Mouse (Mus musculus) embryonic facial prominence, embryonic 13.5 days (tissue): ENCODE measurements around the gene Akap9. TPM values are rescaled to one million over a fixed set of nuclear protein-coding genes. Genes with fewer than 3 reads are reported as not detected.

Experiments used
- ATAC-seq: fragments of 200-750 bp; cut with Nextera tagmentation; 2 replicates; pipeline ENCODE4 v1.8.0; 2017; ENCODE audit warnings: low read depth; ENCODE audit not compliant: insufficient number of reproducible peaks, insufficient read depth, low FRiP score, low TSS enrichment
- H3K27ac ChIP-seq: fragments of 300-500 bp; sonication (generic); 2 replicates; pipeline ENCODE4 v1.5.1; 2015; ENCODE audit warnings: moderate library complexity, mild to moderate bottlenecking, inconsistent platforms
- H3K27me3 ChIP-seq: fragments of 300-500 bp; sonication (generic); 2 replicates; pipeline ENCODE4 v1.6.1; 2015; ENCODE audit warnings: mild to moderate bottlenecking, inconsistent platforms
- H3K36me3 ChIP-seq: fragments of 300-500 bp; sonication (generic); 2 replicates; pipeline ENCODE4 v1.6.1; 2015; ENCODE audit warnings: mild to moderate bottlenecking, inconsistent platforms
- H3K4me1 ChIP-seq: fragments of 300-500 bp; sonication (generic); 2 replicates; pipeline ENCODE4 v1.6.1; 2015; ENCODE audit warnings: inconsistent platforms
- H3K4me2 ChIP-seq: fragments of 300-500 bp; sonication (generic); 2 replicates; pipeline ENCODE4 v1.6.1; 2015; ENCODE audit warnings: moderate library complexity, mild to moderate bottlenecking, inconsistent platforms
- H3K4me3 ChIP-seq: fragments of 300-500 bp; sonication (generic); 2 replicates; pipeline ENCODE4 v1.5.1; 2015; ENCODE audit warnings: mild to moderate bottlenecking, inconsistent platforms
- H3K9ac ChIP-seq: fragments of 300-500 bp; sonication (generic); 2 replicates; pipeline ENCODE4 v1.6.1; 2015; ENCODE audit warnings: mild to moderate bottlenecking, inconsistent platforms
- H3K9me3 ChIP-seq: fragments of 300-500 bp; sonication (generic); 2 replicates; pipeline ENCODE4 v1.6.1; 2016; ENCODE audit warnings: inconsistent platforms
- WGBS: fragments of 180-500 bp; shearing (Covaris S2); methylation state at CpG from one replicate; pipeline ENCODE4 v1.1.7; 2015; ENCODE audit warnings: mixed read lengths; 5-methylcytosine and 5-hydroxymethylcytosine counted together
- polyA plus RNA-seq: library from polyadenylated mRNA; unstranded; fragments of >200 nt; fragmentation: Nextera tagmentation; extraction: Ambion mirVana; gene quantifications from 2 replicates; pipeline ENCODE4 v1.2.1, GENCODE M21; 2015

Gene Akap9
- polyA plus RNA-seq, 1 experiment from 2014 or later: 167 TPM

GRCm38 (mm10) chr5:4040922-4041321, 113.1 kb downstream of the Akap9 start:
- WGBS: 59% methylated on average over 2 of the region's 2 CpGs
- ATAC-seq: no peak
- H3K36me3 ChIP-seq: peaks cover 66% of the 10 kb centered on the region

GRCm38 (mm10) chr5:4060313-4060712, 132.5 kb downstream of the Akap9 start:
- H3K4me2 ChIP-seq: no peak overlapping the region
- H3K9ac ChIP-seq: no peak overlapping the region
- peaks cover 85% of the 10 kb centered on the region for H3K36me3 ChIP-seq
- no peaks in the 10 kb centered on the region for H3K9me3 ChIP-seq
- no peaks in the 10 kb centered on the region for H3K4me1 ChIP-seq
- H3K4me3 ChIP-seq: no peak overlapping the region
- no peak overlapping the region for H3K27ac ChIP-seq
- H3K27me3 ChIP-seq: no peaks in the 10 kb centered on the region
- WGBS: 93% methylated on average over 8 of the region's 8 CpGs
- no peak for ATAC-seq

More at GRCm38 (mm10) chr5:4040922-4041321, 113.1 kb downstream of the Akap9 start:
- Histone ChIP-seq H3K4me3 (no peak overlapping the region), H3K9me3 (no peaks in the 10 kb centered on the region), H3K4me2 (no peak overlapping the region), H3K27ac (no peak overlapping the region), H3K4me1 (no peaks in the 10 kb centered on the region), H3K9ac (no peak overlapping the region), H3K27me3 (no peaks in the 10 kb centered on the region)

GRCm38 (mm10) chr5:4066476-4067115, 138.7 kb downstream of the Akap9 start:
- Histone ChIP-seq H3K9me3 (no peaks in the 10 kb centered on the region), H3K27ac (no peak overlapping the region), H3K27me3 (no peaks in the 10 kb centered on the region), H3K9ac (no peak overlapping the region), H3K4me2 (no peak overlapping the region), H3K4me1 (no peaks in the 10 kb centered on the region), H3K36me3 (peaks cover 92% of the 10 kb centered on the region), H3K4me3 (no peak overlapping the region)
- 95% methylated on average over 18 of the region's 18 CpGs for WGBS
- ATAC-seq: no peak

- ATAC-seq: no peak
- Histone ChIP-seq H3K9me3 (no peaks in the 10 kb centered on the region), H3K36me3 (peaks cover 92% of the 10 kb centered on the region), H3K9ac (no peak overlapping the region), H3K4me3 (no peak overlapping the region), H3K4me2 (no peak overlapping the region), H3K27ac (no peak overlapping the region), H3K27me3 (no peaks in the 10 kb centered on the region), H3K4me1 (no peaks in the 10 kb centered on the region)
- WGBS: 88% methylated on average over 3 of the region's 3 CpGs
Measured at GRCm38 (mm10) chr5:4067203-4067602, 139.3 kb downstream of the Akap9 start.

- Histone ChIP-seq H3K4me2 (no peak overlapping the region), H3K9me3 (0 out of 2 replicates have a peak, but pooled peaks cover 5% of the 10 kb centered on the region), H3K4me1 (no peaks in the 10 kb centered on the region), H3K36me3 (peaks cover 78% of the 10 kb centered on the region), H3K9ac (no peak overlapping the region), H3K4me3 (no peak overlapping the region), H3K27me3 (no peaks in the 10 kb centered on the region), H3K27ac (no peak overlapping the region)
- no peak for ATAC-seq
- 90% methylated on average over 3 of the region's 3 CpGs for WGBS
Measured at GRCm38 (mm10) chr5:4079086-4079485, 151.2 kb downstream of the Akap9 start.

- WGBS: 82% methylated on average over 2 of the region's 2 CpGs
- no peak overlapping the region for H3K4me3 ChIP-seq
- H3K27me3 ChIP-seq: no peaks in the 10 kb centered on the region
- H3K4me1 ChIP-seq: no peaks in the 10 kb centered on the region
- H3K4me2 ChIP-seq: no peak overlapping the region
- H3K27ac ChIP-seq: no peak overlapping the region
- H3K9me3 ChIP-seq: 0 out of 2 replicates have a peak, but pooled peaks cover 3% of the 10 kb centered on the region
- no peak overlapping the region for H3K9ac ChIP-seq
- ATAC-seq: no peak
- H3K36me3 ChIP-seq: peaks cover 90% of the 10 kb centered on the region
Measured at GRCm38 (mm10) chr5:4080861-4081260, 153.0 kb downstream of the Akap9 start.

- Histone ChIP-seq H3K4me2 (no peak overlapping the region), H3K9ac (no peak overlapping the region), H3K27me3 (no peaks in the 10 kb centered on the region), H3K9me3 (no peaks in the 10 kb centered on the region), H3K36me3 (peaks cover 90% of the 10 kb centered on the region), H3K27ac (no peak overlapping the region), H3K4me3 (no peak overlapping the region), H3K4me1 (no peaks in the 10 kb centered on the region)
- 90% methylated on average over 2 of the region's 2 CpGs for whole genome bisulfite sequencing
- no peak for ATAC-seq
Measured at GRCm38 (mm10) chr5:4081513-4081912, 153.7 kb downstream of the Akap9 start.

GRCm38 (mm10) chr5:4084948-4085347, 157.1 kb downstream of the Akap9 start:
- Histone ChIP-seq H3K4me2 (no peak overlapping the region), H3K9me3 (no peaks in the 10 kb centered on the region), H3K36me3 (peaks cover 96% of the 10 kb centered on the region), H3K27ac (no peak overlapping the region), H3K4me1 (no peaks in the 10 kb centered on the region), H3K4me3 (no peak overlapping the region), H3K27me3 (no peaks in the 10 kb centered on the region), H3K9ac (no peak overlapping the region)
- no peak for ATAC-seq
- 96% methylated on average over 7 of the region's 7 CpGs for WGBS

- Histone ChIP-seq H3K9ac (no peak overlapping the region), H3K4me1 (no peaks in the 10 kb centered on the region), H3K4me3 (no peak overlapping the region), H3K4me2 (no peak overlapping the region), H3K27ac (no peak overlapping the region), H3K27me3 (no peaks in the 10 kb centered on the region), H3K9me3 (no peaks in the 10 kb centered on the region), H3K36me3 (peaks cover 93% of the 10 kb centered on the region)
- no peak for ATAC-seq
- WGBS: 92% methylated on average over 4 of the region's 4 CpGs
Measured at GRCm38 (mm10) chr5:4086309-4086708, 158.5 kb downstream of the Akap9 start.

- no peak for ATAC-seq
- H3K36me3 ChIP-seq: peaks cover 92% of the 10 kb centered on the region
- 93% methylated on average over 5 of the region's 5 CpGs for WGBS
- no peaks in the 10 kb centered on the region for H3K27me3 ChIP-seq
- H3K27ac ChIP-seq: no peak overlapping the region
- no peaks in the 10 kb centered on the region for H3K4me1 ChIP-seq
- H3K9me3 ChIP-seq: no peaks in the 10 kb centered on the region
- H3K4me3 ChIP-seq: no peak overlapping the region
- H3K9ac ChIP-seq: no peak overlapping the region
- H3K4me2 ChIP-seq: no peak overlapping the region
Measured at GRCm38 (mm10) chr5:4088190-4088589, 160.3 kb downstream of the Akap9 start.

- Histone ChIP-seq H3K36me3 (peaks cover 68% of the 10 kb centered on the region), H3K4me1 (no peaks in the 10 kb centered on the region), H3K27ac (no peak overlapping the region), H3K4me2 (no peak overlapping the region), H3K4me3 (no peak overlapping the region), H3K9ac (no peak overlapping the region), H3K27me3 (no peaks in the 10 kb centered on the region), H3K9me3 (no peaks in the 10 kb centered on the region)
- WGBS: 97% methylated on average over 5 of the region's 5 CpGs
- no peak for ATAC-seq
Measured at GRCm38 (mm10) chr5:4094471-4094870, 166.6 kb downstream of the Akap9 start.

GRCm38 (mm10) chr5:4101031-4101430, 173.2 kb downstream of the Akap9 start:
- H3K36me3 ChIP-seq: peaks cover 45% of the 10 kb centered on the region
- no peak overlapping the region for H3K9ac ChIP-seq
- WGBS: 94% methylated on average over 4 of the region's 4 CpGs
- no peak overlapping the region for H3K4me3 ChIP-seq
- no peaks in the 10 kb centered on the region for H3K27me3 ChIP-seq
- peaks cover 16% of the 10 kb centered on the region for H3K4me1 ChIP-seq
- no peak overlapping the region for H3K4me2 ChIP-seq
- ATAC-seq: no peak
- H3K9me3 ChIP-seq: no peaks in the 10 kb centered on the region
- no peak overlapping the region for H3K27ac ChIP-seq
